Mouse (Mus musculus) limb, embryonic 14.5 days (tissue): ENCODE data around the gene Tspear. TPM values are rescaled to one million over a fixed set of nuclear protein-coding genes. Genes with fewer than 3 reads are reported as not detected.

Experiments
- ATAC-seq: fragments of 200-750 bp; cut with Nextera tagmentation; 2 replicates; pipeline ENCODE4 v1.8.0; 2017; ENCODE audit warnings: low read depth, moderate number of reproducible peaks, moderate TSS enrichment; ENCODE audit not compliant: low FRiP score
- DNase-seq: peaks from one replicate; pipeline ENCODE4 v3.0.0-alpha.2; 2015; ENCODE audit warnings: low spot score
- H3K27ac ChIP-seq: fragments of 300-500 bp; sonication (generic); replicated peaks from 2 replicates; pipeline ENCODE4 v1.5.1; 2014; ENCODE audit warnings: low read depth, mild to moderate bottlenecking, low read length, moderate library complexity, mixed read lengths
- H3K27me3 ChIP-seq: fragments of 300-500 bp; sonication (generic); 2 replicates; pipeline ENCODE4 v1.6.1; 2014; ENCODE audit warnings: low read length, mixed read lengths; ENCODE audit not compliant: control insufficient read depth, insufficient read depth
- H3K36me3 ChIP-seq: fragments of 300-500 bp; sonication (generic); 2 replicates; pipeline ENCODE4 v1.6.1; 2014; ENCODE audit warnings: mild to moderate bottlenecking, low read length, moderate library complexity, mixed read lengths; ENCODE audit not compliant: control insufficient read depth, insufficient read depth
- H3K4me1 ChIP-seq: fragments of 300-500 bp; sonication (generic); 2 replicates; pipeline ENCODE4 v1.6.1; 2014; ENCODE audit warnings: antibody characterized with exemption, low read length, mixed read lengths; ENCODE audit not compliant: control insufficient read depth, insufficient read depth
- H3K4me2 ChIP-seq: fragments of 300-500 bp; sonication (generic); replicated peaks from 2 replicates; pipeline ENCODE4 v1.6.1; 2014; ENCODE audit warnings: low read depth, mild to moderate bottlenecking, low read length, moderate library complexity; ENCODE audit not compliant: severe bottlenecking
- H3K4me3 ChIP-seq: fragments of 300-500 bp; sonication (generic); replicated peaks from 2 replicates; pipeline ENCODE4 v1.5.1; 2014; ENCODE audit warnings: low read length
- H3K9ac ChIP-seq: fragments of 300-500 bp; sonication (generic); 2 replicates; pipeline ENCODE4 v1.6.1; 2014; ENCODE audit warnings: mild to moderate bottlenecking, low read depth, low read length, moderate library complexity; ENCODE audit not compliant: severe bottlenecking
- H3K9me3 ChIP-seq: fragments of 300-500 bp; sonication (generic); 2 replicates; pipeline ENCODE4 v1.6.1; 2016; ENCODE audit warnings: low read length; ENCODE audit not compliant: control insufficient read depth
- POLR2A ChIP-seq: fragments of 200-500 bp; IDR thresholded peaks from 2 replicates; pipeline ENCODE4 v1.8.0; 2012; ENCODE audit warnings: inconsistent platforms, mild to moderate bottlenecking, moderate library complexity, borderline replicate concordance; ENCODE audit not compliant: insufficient read depth, insufficient read length; ENCODE audit errors: extremely low read depth
- WGBS: fragments of 180-500 bp; shearing (Covaris S2); extraction: QIAGEN DNeasy Blood & Tissue Kit; methylation state at CpG from one replicate; pipeline ENCODE4 v1.1.7; 2014; 5-methylcytosine and 5-hydroxymethylcytosine counted together
- polyA plus RNA-seq, 2 experiments: library from polyadenylated mRNA; depleted of rRNA in 1 of 2; stranded (reverse) in 1 of 2; unstranded in 1 of 2; fragments of >200 nt; fragmentation: Nextera tagmentation in 1 of 2; extraction: Ambion mirVana in 1 of 2; gene quantifications; 2 replicates each; pipeline versions ENCODE4 v1.2.1 to v1.2.3; 2012 to 2014

Tspear gene
- polyA plus RNA-seq, 2 experiments: 1.5 to 2.0 TPM

DNA sequence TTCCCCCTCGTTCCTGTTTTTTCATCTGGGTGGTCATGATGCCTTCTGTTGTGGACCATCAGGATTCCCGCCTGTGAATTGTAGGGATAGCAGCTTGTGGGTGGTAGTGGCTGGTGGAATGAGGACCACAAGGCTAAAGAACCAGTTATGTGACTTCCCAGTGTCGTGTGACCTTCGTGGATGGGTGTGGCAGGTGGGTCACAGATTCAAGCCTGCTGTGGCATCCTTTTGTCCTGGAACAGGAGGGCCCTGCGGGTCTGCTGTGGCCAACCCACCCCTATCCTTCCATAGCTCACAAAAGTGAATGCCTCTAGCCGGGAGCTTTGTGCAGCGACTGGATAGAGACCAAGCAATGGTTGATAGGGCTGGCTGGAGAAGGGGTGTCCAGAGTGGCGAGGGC, 38.5 kb upstream of the Tspear start:
- Histone ChIP-seq H3K27ac (no peak overlapping the region), H3K9me3 (no peaks in the 10 kb centered on the region), H3K36me3 (peaks cover 37% of the 10 kb centered on the region), H3K4me1 (no peaks in the 10 kb centered on the region), H3K9ac (no peak overlapping the region), H3K4me2 (no peak overlapping the region), H3K4me3 (no peak overlapping the region), H3K27me3 (no peaks in the 10 kb centered on the region)
- no peak for TF ChIP-seq POLR2A
- no peak for DNase-seq
- no peak for ATAC-seq
- 86% methylated on average over 8 of the region's 8 CpGs for WGBS

DNA sequence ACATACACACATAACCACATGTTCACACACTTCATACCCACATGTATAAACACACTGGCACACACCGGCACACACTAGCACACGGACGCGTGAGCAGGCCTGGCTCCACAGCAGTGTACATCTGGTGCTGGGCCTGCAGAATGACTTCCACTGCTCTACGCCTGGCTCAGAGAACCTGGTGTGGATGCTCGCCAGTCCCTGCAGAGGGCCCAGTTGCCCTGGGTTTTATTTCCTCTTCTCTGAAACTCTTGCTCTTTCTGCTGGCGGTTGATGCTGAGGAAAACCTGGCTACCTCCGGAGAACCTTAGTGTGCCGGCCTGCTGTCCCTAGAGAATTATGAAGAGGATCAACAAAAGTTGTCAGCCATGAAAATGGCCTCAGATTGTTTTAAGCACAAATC, 34.3 kb upstream of the Tspear start:
- Histone ChIP-seq H3K27me3 (no peaks in the 10 kb centered on the region), H3K9ac (no peak overlapping the region), H3K27ac (no peak overlapping the region), H3K36me3 (no peaks in the 10 kb centered on the region), H3K9me3 (no peaks in the 10 kb centered on the region), H3K4me2 (no peak overlapping the region), H3K4me1 (no peaks in the 10 kb centered on the region), H3K4me3 (no peak overlapping the region)
- DNase-seq (no peak), ATAC-seq (no peak)
- 81% methylated on average over 9 of the region's 9 CpGs for WGBS
- no peak for TF ChIP-seq POLR2A

DNA sequence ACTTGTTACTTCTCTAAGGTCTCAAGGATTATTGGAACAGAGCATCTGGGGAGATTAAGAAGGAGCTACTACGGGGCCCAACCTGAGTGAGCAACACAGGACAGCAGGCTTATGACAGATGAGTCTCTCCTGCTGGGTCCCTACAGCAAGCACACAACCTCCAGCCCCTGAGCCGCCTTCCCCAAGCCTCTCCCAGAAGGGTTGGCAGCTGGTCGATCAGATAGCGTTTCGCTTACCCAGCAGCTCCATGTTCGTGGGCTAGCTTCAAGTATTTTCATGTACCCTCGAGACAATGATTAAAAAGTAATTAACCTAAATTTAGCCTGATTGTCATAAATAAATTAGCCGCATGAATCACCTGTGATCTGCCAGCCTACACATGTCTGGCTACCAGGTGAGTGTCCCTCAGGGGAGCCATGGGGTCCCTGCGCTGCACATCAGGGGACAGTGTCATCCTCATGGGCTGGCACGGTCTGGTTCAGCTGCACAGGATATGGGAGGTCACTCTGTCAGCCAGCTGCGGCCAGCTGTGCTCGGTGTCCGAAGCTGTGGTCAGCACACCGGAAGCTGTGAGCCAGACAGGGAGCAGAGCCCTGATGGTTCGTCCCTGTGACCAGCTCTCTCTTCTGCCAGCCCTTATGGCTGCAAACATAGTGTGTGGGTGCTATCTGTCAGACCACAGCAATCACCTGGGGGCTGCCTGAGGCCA, 27.9 kb upstream of the Tspear start:
- H3K4me2 ChIP-seq: no peak overlapping the region
- H3K9ac ChIP-seq: no peak overlapping the region
- H3K27me3 ChIP-seq: no peaks in the 10 kb centered on the region
- ATAC-seq (no peak), DNase-seq (no peak)
- WGBS: 61% methylated on average over 15 of the region's 15 CpGs
- 0 out of 2 replicates have a peak, but pooled peaks cover 5% of the 10 kb centered on the region for H3K4me1 ChIP-seq
- H3K9me3 ChIP-seq: no peaks in the 10 kb centered on the region
- no peak for TF ChIP-seq POLR2A
- no peak overlapping the region for H3K4me3 ChIP-seq
- H3K36me3 ChIP-seq: no peaks in the 10 kb centered on the region
- no peak overlapping the region for H3K27ac ChIP-seq

DNA sequence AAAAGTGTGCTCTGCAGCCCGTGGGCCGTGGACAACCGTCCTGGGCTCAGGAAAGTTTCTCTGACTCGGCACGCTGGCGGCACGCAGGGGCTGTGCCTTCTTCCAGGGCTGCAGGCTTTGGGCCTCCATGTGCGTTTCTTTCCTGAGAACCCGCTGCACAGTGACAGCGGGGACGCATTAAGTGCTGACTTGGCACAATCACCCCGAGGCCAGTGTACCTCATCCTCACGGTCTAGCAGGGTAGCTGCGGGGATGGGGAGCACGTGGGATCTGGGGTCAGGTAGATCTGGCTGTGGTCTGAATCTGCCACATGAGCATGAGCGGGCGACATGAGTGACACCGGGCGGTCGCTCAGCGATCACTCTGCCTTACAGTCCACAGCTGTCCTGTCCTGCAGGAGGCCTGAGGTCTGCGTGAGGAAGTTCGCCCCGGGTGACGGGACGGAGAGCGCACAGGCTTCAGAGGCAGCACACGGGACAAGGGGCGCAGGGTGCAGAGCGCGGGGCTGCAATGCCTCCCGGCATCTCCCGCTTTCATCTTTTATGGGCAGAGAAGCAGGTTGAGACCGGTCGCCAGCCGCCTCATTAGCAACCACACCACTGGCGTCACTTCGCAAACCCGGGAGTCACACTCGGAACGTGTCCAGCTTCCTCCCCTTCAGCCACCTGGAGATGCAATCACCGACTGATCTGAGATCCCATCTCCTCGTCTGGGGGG, 22.3 kb upstream of the Tspear start:
- Histone ChIP-seq H3K9ac (no peak overlapping the region), H3K4me1 (peaks cover 15% of the 10 kb centered on the region; the same call in 1 of the 2 replicates), H3K27ac (no peak overlapping the region), H3K4me3 (no peak overlapping the region; the same call in 1 of the 2 replicates), H3K9me3 (no peaks in the 10 kb centered on the region), H3K27me3 (no peaks in the 10 kb centered on the region), H3K4me2 (peak overlapping the region; percentile 29), H3K36me3 (no peaks in the 10 kb centered on the region)
- 23% methylated on average over 36 of the region's 43 CpGs for WGBS
- ATAC-seq (peak; percentile 42; the same call in 1 of the 2 replicates), DNase-seq (no peak)
- no peak for TF ChIP-seq POLR2A

DNA sequence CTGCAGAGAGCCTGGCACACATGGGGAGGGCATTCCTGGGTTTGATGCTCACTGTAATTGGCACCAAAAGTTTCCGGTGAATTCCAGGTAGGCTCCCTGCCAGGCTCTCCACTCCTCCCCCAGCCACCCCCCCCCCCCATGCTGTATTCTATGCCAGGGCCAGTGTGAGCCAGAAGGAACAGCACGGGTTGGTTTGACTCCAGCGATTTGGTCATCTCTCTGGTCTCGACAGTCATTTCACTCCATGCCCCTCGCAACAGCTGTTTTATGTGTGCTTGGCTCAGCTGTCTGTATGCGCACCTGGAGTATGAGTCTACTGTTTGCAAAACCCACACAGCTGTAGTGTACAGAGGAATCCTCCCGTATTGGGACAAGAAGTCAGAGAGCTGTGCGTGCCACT, 20.0 kb upstream of the Tspear start:
- Histone ChIP-seq H3K27ac (0 out of 2 replicates have a peak overlapping the region, but pooled peaks have one; percentile 9), H3K27me3 (no peaks in the 10 kb centered on the region; the same call in 1 of the 2 replicates), H3K9ac (no peak overlapping the region), H3K4me3 (no peak overlapping the region), H3K9me3 (no peaks in the 10 kb centered on the region), H3K36me3 (no peaks in the 10 kb centered on the region), H3K4me1 (peaks cover 15% of the 10 kb centered on the region; the same call in 1 of the 2 replicates), H3K4me2 (no peak overlapping the region)
- 45% methylated on average over 8 of the region's 8 CpGs for WGBS
- no peak for TF ChIP-seq POLR2A
- DNase-seq (peak; percentile 37), ATAC-seq (peak; percentile 41)
